Mouse (Mus musculus): ENCODE measurements around the gene Mettl17. TPM values are rescaled to one million over a fixed set of nuclear protein-coding genes. Genes with fewer than 3 reads are reported as not detected.
"Not testable (repeated sequence)": the region's sequence is repeated elsewhere in the genome, so short reads cannot be mapped to it uniquely, and the experiment has no call there.

The Mettl17 gene
- polyA plus RNA-seq, 1 experiment from 2014 or later: 76.5 TPM

GRCm38 (mm10) chr14:51918125-51918524 lies 33.5 kb downstream of the Mettl17 start, which contains the start of gene Tppp2:
Gene Tppp2, plus strand, starts transcription at chr14:51918425.
- ATAC-seq: no peak
- Histone ChIP-seq H3K27ac (no peak within 1 kb of the TSS), H3K36me3 (ENCODE audit: poor library complexity, severe bottlenecking) (no peaks in the 10 kb centered on the region), H3K9me3 (replicated peaks) (no peaks in the 10 kb centered on the region), H3K9ac (no peak within 1 kb of the TSS), H3K27me3 (no peaks in the 10 kb centered on the region), H3K4me3 (no peak within 1 kb of the TSS), H3K4me1 (peaks cover 23% of the 10 kb centered on the region), H3K4me2 (no peak within 1 kb of the TSS)
- WGBS: 96% methylated on average over 4 of the region's 4 CpGs

- 90% methylated on average over 4 of the region's 4 CpGs for WGBS
- H3K27ac ChIP-seq: no peak overlapping the region
- H3K27me3 ChIP-seq: no peaks in the 10 kb centered on the region
- H3K4me1 ChIP-seq: peaks cover 18% of the 10 kb centered on the region
- no peaks in the 10 kb centered on the region for H3K36me3 ChIP-seq (ENCODE audit: poor library complexity, severe bottlenecking)
- no peak for ATAC-seq
- no peak overlapping the region for H3K9ac ChIP-seq
- no peak overlapping the region for H3K4me3 ChIP-seq
- H3K4me2 ChIP-seq: no peak overlapping the region
- no peaks in the 10 kb centered on the region for H3K9me3 ChIP-seq (replicated peaks)
Measured at GRCm38 (mm10) chr14:51918966-51919365, 34.3 kb downstream of the Mettl17 start.

GRCm38 (mm10) chr14:51921759-51922570 lies 37.3 kb downstream of the Mettl17 start:
- no peak overlapping the region for H3K4me3 ChIP-seq
- peak; percentile 50; the same call in 1 of the 2 replicates for ATAC-seq
- no peak overlapping the region for H3K9ac ChIP-seq
- H3K36me3 ChIP-seq (ENCODE audit: poor library complexity, severe bottlenecking): no peaks in the 10 kb centered on the region
- no peak overlapping the region for H3K27ac ChIP-seq
- H3K27me3 ChIP-seq: no peaks in the 10 kb centered on the region
- H3K4me1 ChIP-seq: peaks cover 9% of the 10 kb centered on the region
- H3K4me2 ChIP-seq: no peak overlapping the region
- 82% methylated on average over 16 of the region's 16 CpGs for WGBS
- H3K9me3 ChIP-seq (replicated peaks): no peaks in the 10 kb centered on the region

- no peaks in the 10 kb centered on the region for H3K27me3 ChIP-seq
- 79% methylated on average over 7 of the region's 7 CpGs for WGBS
- ATAC-seq: no peak
- no peak within 1 kb of the TSS for H3K27ac ChIP-seq
- H3K4me2 ChIP-seq: no peak within 1 kb of the TSS
- H3K9me3 ChIP-seq (replicated peaks): no peaks in the 10 kb centered on the region
- H3K4me1 ChIP-seq: peaks cover 9% of the 10 kb centered on the region
- no peak within 1 kb of the TSS for H3K4me3 ChIP-seq
- H3K9ac ChIP-seq: no peak within 1 kb of the TSS
- H3K36me3 ChIP-seq (ENCODE audit: poor library complexity, severe bottlenecking): no peaks in the 10 kb centered on the region
Measured at GRCm38 (mm10) chr14:51922571-51922865, 37.9 kb downstream of the Mettl17 start, which contains the start of gene Rnase13. Gene Rnase13, minus strand, starts transcription at chr14:51922773.

GRCm38 (mm10) chr14:51922910-51923309 lies 38.3 kb downstream of the Mettl17 start:
- Histone ChIP-seq H3K27me3 (no peaks in the 10 kb centered on the region), H3K4me3 (no peak overlapping the region), H3K36me3 (ENCODE audit: poor library complexity, severe bottlenecking) (no peaks in the 10 kb centered on the region), H3K9me3 (replicated peaks) (no peaks in the 10 kb centered on the region), H3K9ac (no peak overlapping the region), H3K4me1 (peaks cover 9% of the 10 kb centered on the region), H3K4me2 (no peak overlapping the region), H3K27ac (no peak overlapping the region)
- 90% methylated on average over 2 of the region's 2 CpGs for WGBS
- no peak for ATAC-seq

GRCm38 (mm10) chr14:51923492-51923891 lies 38.9 kb downstream of the Mettl17 start:
- Histone ChIP-seq H3K4me1 (peaks cover 9% of the 10 kb centered on the region), H3K27ac (no peak overlapping the region), H3K36me3 (ENCODE audit: poor library complexity, severe bottlenecking) (no peaks in the 10 kb centered on the region), H3K27me3 (no peaks in the 10 kb centered on the region), H3K9ac (no peak overlapping the region), H3K4me2 (no peak overlapping the region), H3K4me3 (no peak overlapping the region), H3K9me3 (replicated peaks) (no peaks in the 10 kb centered on the region)
- no peak for ATAC-seq
- 81% methylated on average over 4 of the region's 4 CpGs for WGBS

GRCm38 (mm10) chr14:51926930-51927329 lies 42.3 kb downstream of the Mettl17 start:
- not testable (repeated sequence) for H3K27ac ChIP-seq; ATAC-seq; H3K36me3 ChIP-seq (ENCODE audit: poor library complexity, severe bottlenecking); H3K27me3 ChIP-seq; H3K9me3 ChIP-seq (replicated peaks); H3K4me2 ChIP-seq; H3K9ac ChIP-seq; H3K4me3 ChIP-seq
- peaks cover 11% of the 10 kb centered on the region for H3K4me1 ChIP-seq
- 92% methylated on average over 11 of the region's 11 CpGs for WGBS

GRCm38 (mm10) chr14:51929309-51929943 lies 44.8 kb downstream of the Mettl17 start:
- peak; percentile 41; the same call in 1 of the 2 replicates for ATAC-seq
- 0 out of 2 replicates have a peak, but pooled peaks cover 5% of the 10 kb centered on the region for H3K4me1 ChIP-seq
- no peak overlapping the region for H3K27ac ChIP-seq
- no peak overlapping the region for H3K4me2 ChIP-seq
- no peaks in the 10 kb centered on the region for H3K27me3 ChIP-seq
- H3K36me3 ChIP-seq (ENCODE audit: poor library complexity, severe bottlenecking): no peaks in the 10 kb centered on the region
- H3K9me3 ChIP-seq (replicated peaks): no peaks in the 10 kb centered on the region
- no peak overlapping the region for H3K9ac ChIP-seq
- no peak overlapping the region for H3K4me3 ChIP-seq
- 79% methylated on average over 8 of the region's 8 CpGs for WGBS

GRCm38 (mm10) chr14:51929968-51930367 lies 45.3 kb downstream of the Mettl17 start:
- no peak overlapping the region for H3K4me3 ChIP-seq
- ATAC-seq: no peak
- no peak overlapping the region for H3K4me2 ChIP-seq

GRCm38 (mm10) chr14:51930824-51931223 lies 46.2 kb downstream of the Mettl17 start:
- Histone ChIP-seq H3K4me2 (no peak overlapping the region), H3K27me3 (no peaks in the 10 kb centered on the region), H3K9ac (peak overlapping the region; percentile 8; the same call in 1 of the 2 replicates), H3K4me1 (0 out of 2 replicates have a peak, but pooled peaks cover 5% of the 10 kb centered on the region), H3K4me3 (no peak overlapping the region), H3K27ac (no peak overlapping the region), H3K36me3 (ENCODE audit: poor library complexity, severe bottlenecking) (no peaks in the 10 kb centered on the region), H3K9me3 (replicated peaks) (no peaks in the 10 kb centered on the region)
- ATAC-seq: peak; percentile 92
- 30% methylated on average over 5 of the region's 5 CpGs for WGBS

More at GRCm38 (mm10) chr14:51929968-51930367, 45.3 kb downstream of the Mettl17 start:
- 65% methylated on average over 9 of the region's 9 CpGs for WGBS
- H3K9me3 ChIP-seq (replicated peaks): no peaks in the 10 kb centered on the region
- no peaks in the 10 kb centered on the region for H3K27me3 ChIP-seq
- no peaks in the 10 kb centered on the region for H3K36me3 ChIP-seq (ENCODE audit: poor library complexity, severe bottlenecking)
- 0 out of 2 replicates have a peak, but pooled peaks cover 5% of the 10 kb centered on the region for H3K4me1 ChIP-seq
- no peak overlapping the region for H3K27ac ChIP-seq
- no peak overlapping the region for H3K9ac ChIP-seq

- no peak overlapping the region for H3K4me3 ChIP-seq
- 0 out of 2 replicates have a peak, but pooled peaks cover 5% of the 10 kb centered on the region for H3K4me1 ChIP-seq
- no peak overlapping the region for H3K4me2 ChIP-seq
- no peak overlapping the region for H3K9ac ChIP-seq
- no peak for ATAC-seq
- WGBS: 83% methylated on average over 10 of the region's 10 CpGs
- H3K9me3 ChIP-seq (replicated peaks): 0 out of 2 replicates have a peak, but pooled peaks cover 4% of the 10 kb centered on the region
- H3K27me3 ChIP-seq: no peaks in the 10 kb centered on the region
- no peak overlapping the region for H3K27ac ChIP-seq
- H3K36me3 ChIP-seq (ENCODE audit: poor library complexity, severe bottlenecking): no peaks in the 10 kb centered on the region
Measured at GRCm38 (mm10) chr14:51932092-51933020, 47.7 kb downstream of the Mettl17 start.

All from forebrain, embryonic 13.5 days (tissue).